Mouse (Mus musculus) lung, adult 2 months (tissue): ENCODE measurements around the gene E2f7.

Experiments
- CTCF ChIP-seq: fragments of 200-500 bp; IDR thresholded peaks from 2 replicates; pipeline ENCODE4 v1.5.1; 2011; ENCODE audit warnings: mild to moderate bottlenecking, low read length, control low read depth; ENCODE audit not compliant: insufficient read depth
- POLR2A ChIP-seq: fragments of 200-500 bp; IDR thresholded peaks from 2 replicates; pipeline ENCODE4 v1.6.1; 2011; ENCODE audit warnings: low read depth, mild to moderate bottlenecking, control low read depth, low read length, borderline replicate concordance; ENCODE audit errors: extremely low read depth

- TF ChIP-seq POLR2A (peak; percentile 26; the same call in 1 of the 2 replicates), CTCF (no peak)
These were observed at the start of gene E2f7 for GRCm38 (mm10) chr10:110744686-110745639.
